Mouse (Mus musculus): ENCODE data around the gene Rab1b. TPM values are rescaled to one million over a fixed set of nuclear protein-coding genes. Genes with fewer than 3 reads are reported as not detected.

Rab1b gene
- polyA plus RNA-seq, 1 experiment = 142 TPM

DNA sequence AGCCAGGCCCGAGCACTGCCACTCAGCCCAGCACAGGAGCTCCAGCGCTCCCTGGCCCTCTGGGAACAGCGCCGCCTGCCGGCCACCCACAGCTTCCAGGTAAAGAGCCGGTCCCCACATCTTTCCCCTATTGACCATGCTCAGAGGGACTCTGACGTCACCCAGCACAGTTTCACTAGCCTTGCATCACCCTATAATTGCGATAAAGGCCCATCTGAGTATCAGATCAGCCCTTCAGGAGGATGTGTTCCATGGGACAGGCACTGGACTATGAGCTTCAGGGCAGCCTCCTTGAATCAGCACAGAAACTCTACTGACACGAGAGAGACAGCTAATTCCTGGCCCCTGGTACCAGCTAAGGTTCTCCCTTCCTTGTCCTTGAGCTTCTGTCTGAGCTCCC lies 53.0 kb downstream of the Rab1b start:
- Histone ChIP-seq H3K4me1 (ENCODE audit: control insufficient read depth, insufficient read depth, low read length) (peaks cover 19% of the 10 kb centered on the region), H3K27ac (ENCODE audit: insufficient read depth, low read depth, low read length) (no peak overlapping the region), H3K4me3 (ENCODE audit: insufficient read depth, low read length) (no peak overlapping the region)
- TF ChIP-seq POLR2A (IDR thresholded peaks at IDR 0.05; ENCODE audit: borderline replicate concordance, low read depth, low read length) (no peak), CTCF (IDR thresholded peaks at IDR 0.05; ENCODE audit: low read depth, low read length) (peak; percentile 53)

DNA sequence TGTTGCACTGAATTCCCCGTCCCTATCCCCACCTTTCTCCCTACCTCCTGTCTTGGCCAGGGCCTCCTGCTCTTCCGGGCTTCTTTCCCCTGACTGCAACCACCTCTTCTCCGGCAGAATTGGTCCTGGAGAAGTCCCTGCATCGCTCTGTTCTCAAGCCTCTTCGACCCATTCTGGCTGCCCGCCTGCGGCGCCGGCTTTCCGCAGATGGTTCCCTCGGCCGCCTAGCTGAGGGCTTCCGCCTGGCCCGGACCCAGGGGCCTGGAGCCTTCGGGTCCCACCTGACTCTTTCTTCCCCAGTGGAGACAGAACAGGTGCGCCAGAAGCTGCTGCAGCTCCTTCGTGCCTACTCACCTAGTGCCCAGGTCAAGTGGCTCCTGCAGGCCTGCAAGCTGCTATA lies 54.0 kb downstream of the Rab1b start:
- no peak overlapping the region for H3K4me3 ChIP-seq (ENCODE audit: insufficient read depth, low read length)
- peaks cover 21% of the 10 kb centered on the region for H3K4me1 ChIP-seq (ENCODE audit: control insufficient read depth, insufficient read depth, low read length)
- no peak overlapping the region for H3K27ac ChIP-seq (ENCODE audit: insufficient read depth, low read depth, low read length)
- TF ChIP-seq POLR2A (IDR thresholded peaks at IDR 0.05; ENCODE audit: borderline replicate concordance, low read depth, low read length) = no peak
- no peak for TF ChIP-seq CTCF (IDR thresholded peaks at IDR 0.05; ENCODE audit: low read depth, low read length)

DNA sequence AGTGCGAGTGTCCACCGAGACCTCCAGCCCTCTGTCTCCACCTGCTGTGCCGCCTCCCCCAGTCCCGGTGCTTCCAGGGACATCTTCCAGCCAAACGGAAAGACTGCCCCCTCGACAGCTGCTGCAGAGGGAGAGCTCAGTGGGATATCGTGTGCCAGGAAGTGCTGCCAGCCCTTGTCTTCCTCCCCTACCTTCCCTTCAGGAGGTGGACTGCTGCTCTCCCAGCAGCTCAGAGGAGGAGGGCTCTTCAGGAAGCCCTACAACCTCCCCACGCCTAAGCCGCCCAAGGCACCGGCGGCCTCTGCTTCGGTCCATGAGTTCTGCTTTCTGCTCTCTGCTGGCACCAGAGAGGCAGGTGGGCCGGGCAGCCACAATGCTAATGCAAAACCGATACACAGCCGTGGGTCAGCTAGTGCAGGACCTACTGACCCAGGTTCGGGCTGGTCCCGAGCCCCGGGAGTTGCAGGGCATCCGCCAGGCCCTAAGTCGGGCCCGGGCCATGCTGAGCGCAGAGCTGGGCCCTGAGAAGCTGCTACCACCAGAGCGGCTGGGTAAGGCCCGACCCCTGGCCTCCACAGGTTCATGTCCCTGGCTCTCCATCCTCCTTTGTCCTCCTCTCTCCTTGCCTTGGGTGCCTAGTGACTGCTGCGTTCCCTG lies 54.6 kb downstream of the Rab1b start:
- Histone ChIP-seq H3K27ac (ENCODE audit: insufficient read depth, low read depth, low read length) (no peak overlapping the region), H3K4me3 (ENCODE audit: insufficient read depth, low read length) (no peak overlapping the region), H3K4me1 (ENCODE audit: control insufficient read depth, insufficient read depth, low read length) (peaks cover 21% of the 10 kb centered on the region)
- TF ChIP-seq POLR2A (IDR thresholded peaks at IDR 0.05; ENCODE audit: borderline replicate concordance, low read depth, low read length) (no peak), CTCF (IDR thresholded peaks at IDR 0.05; ENCODE audit: low read depth, low read length) (no peak)

DNA sequence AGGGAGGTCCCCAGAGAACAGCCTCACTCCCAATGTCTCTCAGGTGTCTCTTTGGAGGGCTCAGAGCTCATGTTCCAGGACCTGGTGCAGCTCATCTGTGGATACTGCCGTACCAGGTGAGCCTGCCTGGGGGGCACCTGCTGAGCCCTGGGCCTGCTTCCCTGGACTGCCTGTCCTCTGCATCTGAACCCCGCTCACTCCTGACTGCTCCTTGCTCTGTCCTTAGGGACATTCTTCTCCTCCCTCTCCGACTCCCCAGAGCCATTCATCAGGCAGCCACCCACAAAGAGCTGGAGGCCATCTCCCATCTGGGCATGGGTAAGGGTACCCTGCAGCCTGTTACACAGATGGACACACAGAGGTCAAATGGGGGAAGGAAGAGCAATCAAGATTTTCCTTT lies 55.4 kb downstream of the Rab1b start:
- Histone ChIP-seq H3K27ac (ENCODE audit: insufficient read depth, low read depth, low read length) (no peak overlapping the region), H3K4me3 (ENCODE audit: insufficient read depth, low read length) (no peak overlapping the region), H3K4me1 (ENCODE audit: control insufficient read depth, insufficient read depth, low read length) (peaks cover 21% of the 10 kb centered on the region)
- no peak for TF ChIP-seq POLR2A (IDR thresholded peaks at IDR 0.05; ENCODE audit: borderline replicate concordance, low read depth, low read length)
- no peak for TF ChIP-seq CTCF (IDR thresholded peaks at IDR 0.05; ENCODE audit: low read depth, low read length)

DNA sequence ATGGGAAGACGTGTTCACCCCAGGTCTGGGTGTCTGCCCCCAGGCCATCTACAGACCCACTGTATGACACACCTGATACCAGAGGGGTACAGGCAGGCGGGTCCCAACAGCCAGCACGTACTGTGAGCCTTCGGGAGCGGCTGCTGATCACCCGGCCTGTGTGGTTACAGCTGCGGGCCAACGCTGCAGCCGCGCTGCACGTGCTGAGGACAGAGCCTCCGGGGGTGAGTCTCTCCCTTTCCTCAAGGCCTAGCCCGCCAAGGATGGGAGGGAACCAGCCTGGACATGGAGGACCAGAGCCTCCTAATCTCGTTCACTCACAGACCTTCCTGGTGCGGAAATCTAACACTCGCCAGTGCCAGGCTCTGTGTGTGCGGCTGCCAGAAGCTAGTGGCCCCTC lies 55.8 kb downstream of the Rab1b start:
- H3K4me3 ChIP-seq (ENCODE audit: insufficient read depth, low read length) = peak overlapping the region; percentile 44
- no peak for TF ChIP-seq CTCF (IDR thresholded peaks at IDR 0.05; ENCODE audit: low read depth, low read length)
- TF ChIP-seq POLR2A (IDR thresholded peaks at IDR 0.05; ENCODE audit: borderline replicate concordance, low read depth, low read length) = no peak
- H3K4me1 ChIP-seq (ENCODE audit: control insufficient read depth, insufficient read depth, low read length) = peaks cover 21% of the 10 kb centered on the region
- H3K27ac ChIP-seq (ENCODE audit: insufficient read depth, low read depth, low read length) = no peak overlapping the region

DNA sequence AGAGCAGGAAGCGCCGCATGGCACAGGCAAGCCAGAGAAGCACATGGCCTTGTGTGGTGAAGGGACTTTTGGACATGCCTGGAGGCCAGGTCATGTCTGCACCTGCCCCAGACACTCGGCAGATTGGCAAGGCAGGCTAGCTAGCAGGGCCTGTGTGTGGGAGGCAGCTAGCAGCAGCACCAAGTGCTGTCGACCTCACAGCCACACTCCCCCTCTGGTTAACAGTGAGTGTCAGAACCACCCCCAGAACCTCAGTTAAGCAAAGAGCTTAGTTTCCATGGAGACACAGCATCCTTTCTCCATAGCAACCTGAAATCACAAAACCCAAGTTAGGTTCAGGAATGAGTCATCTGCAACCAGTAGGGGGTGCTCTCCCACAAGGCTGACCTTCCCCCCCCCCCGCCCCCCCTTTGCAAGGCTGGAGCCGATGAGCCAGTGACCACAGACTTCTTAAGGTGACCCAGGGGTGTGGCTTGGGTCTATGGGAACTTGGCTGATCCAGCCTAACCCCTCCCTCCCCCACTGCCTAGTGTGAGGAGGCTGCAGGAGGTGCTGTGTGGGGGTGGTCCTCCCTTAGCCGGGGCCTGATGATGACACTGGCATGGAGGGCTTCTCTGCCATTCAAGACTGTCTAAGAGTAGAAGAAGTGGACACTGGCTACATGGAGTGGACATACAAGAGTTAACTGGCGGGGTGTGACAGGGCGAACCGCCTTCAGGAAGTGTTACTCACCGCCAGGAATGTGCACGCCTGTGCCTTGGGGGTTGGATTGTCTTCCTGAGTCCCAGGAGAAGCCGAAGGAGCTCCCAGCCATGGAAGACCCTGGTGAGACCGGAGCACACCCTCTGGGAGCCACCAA lies 56.6 kb downstream of the Rab1b start, which contains the start of gene Rin1:
Gene Rin1 (plus strand): TSS at position 435 of the 859 bp plus-strand sequence.
- H3K27ac ChIP-seq (ENCODE audit: insufficient read depth, low read depth, low read length) = peak within 1 kb of the TSS; percentile 62
- H3K4me1 ChIP-seq (ENCODE audit: control insufficient read depth, insufficient read depth, low read length) = peaks cover 21% of the 10 kb centered on the region
- TF ChIP-seq POLR2A (IDR thresholded peaks at IDR 0.05; ENCODE audit: borderline replicate concordance, low read depth, low read length) (no peak), CTCF (IDR thresholded peaks at IDR 0.05; ENCODE audit: low read depth, low read length) (peak; percentile 22; the same call in 1 of the 2 replicates)
- peak within 1 kb of the TSS; percentile 44 for H3K4me3 ChIP-seq (ENCODE audit: insufficient read depth, low read length)

DNA sequence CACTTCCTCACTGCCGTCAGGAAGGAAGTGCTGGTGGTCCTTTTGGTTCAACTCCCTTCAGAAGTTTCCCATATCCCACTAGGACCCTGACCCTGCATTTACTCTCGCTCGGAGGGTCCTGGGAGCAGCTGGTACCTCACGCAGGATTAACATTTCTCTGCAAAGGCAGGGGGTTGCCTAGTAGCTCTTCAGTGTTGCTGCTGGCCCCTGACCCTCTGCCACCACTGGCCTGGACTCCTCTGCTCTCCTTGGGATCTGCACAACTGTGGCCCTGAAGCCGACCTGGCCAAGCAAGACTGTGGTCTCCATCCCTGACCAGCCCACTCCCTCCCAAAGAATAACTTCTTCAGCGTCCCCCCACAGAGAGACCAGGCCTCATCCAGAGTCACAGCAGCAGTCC lies 57.5 kb downstream of the Rab1b start:
- no peak overlapping the region for H3K4me3 ChIP-seq (ENCODE audit: insufficient read depth, low read length)
- H3K4me1 ChIP-seq (ENCODE audit: control insufficient read depth, insufficient read depth, low read length) = peaks cover 21% of the 10 kb centered on the region
- peak overlapping the region; percentile 62 for H3K27ac ChIP-seq (ENCODE audit: insufficient read depth, low read depth, low read length)
- no peak for TF ChIP-seq POLR2A (IDR thresholded peaks at IDR 0.05; ENCODE audit: borderline replicate concordance, low read depth, low read length)
- no peak for TF ChIP-seq CTCF (IDR thresholded peaks at IDR 0.05; ENCODE audit: low read depth, low read length)

Other genes starting within 250 kb of the Rab1b start
- 0.56 TPM in 1 of 2 replicates, not detected in the other for gene Actn3, start 229.2 kb downstream of the Rab1b start, polyA plus RNA-seq (2012; ENCODE audit: insufficient read depth, insufficient read length, missing spikeins)
- 12.0 and 14.2 TPM in 2 replicates for gene Zdhhc24, start 228.4 kb downstream of the Rab1b start, polyA plus RNA-seq (2012; ENCODE audit: insufficient read depth, insufficient read length, missing spikeins)
- 2.0 and 3.0 TPM in 2 replicates for gene Bbs1, start 200.4 kb downstream of the Rab1b start, polyA plus RNA-seq (2012; ENCODE audit: insufficient read depth, insufficient read length, missing spikeins)
- 39.7 and 62.7 TPM in 2 replicates for gene Dpp3, start 178.8 kb downstream of the Rab1b start, polyA plus RNA-seq (2012; ENCODE audit: insufficient read depth, insufficient read length, missing spikeins)
- 4.6 and 5.4 TPM in 2 replicates for gene Peli3, start 163.9 kb downstream of the Rab1b start, polyA plus RNA-seq (2012; ENCODE audit: insufficient read depth, insufficient read length, missing spikeins)
- 45.6 and 53.2 TPM in 2 replicates for gene Mrpl11, start 144.9 kb downstream of the Rab1b start, polyA plus RNA-seq (2012; ENCODE audit: insufficient read depth, insufficient read length, missing spikeins)
- 1.3 and 1.6 TPM in 2 replicates for gene Npas4, start 116.8 kb downstream of the Rab1b start, polyA plus RNA-seq (2012; ENCODE audit: insufficient read depth, insufficient read length, missing spikeins)
- 0.91 and 1.2 TPM in 2 replicates for gene Slc29a2, start 83.2 kb downstream of the Rab1b start, polyA plus RNA-seq (2012; ENCODE audit: insufficient read depth, insufficient read length, missing spikeins)
- 23.3 and 30.4 TPM in 2 replicates for gene B4gat1, start 68.2 kb downstream of the Rab1b start, polyA plus RNA-seq (2012; ENCODE audit: insufficient read depth, insufficient read length, missing spikeins)
- gene AC124502.3, start 68.2 kb downstream of the Rab1b start, polyA plus RNA-seq (2012; ENCODE audit: insufficient read depth, insufficient read length, missing spikeins) = 1.6 and 2.2 TPM in 2 replicates
- gene Brms1, start 65.7 kb downstream of the Rab1b start, polyA plus RNA-seq (2012; ENCODE audit: insufficient read depth, insufficient read length, missing spikeins) = 58.2 and 63.1 TPM in 2 replicates
- gene Rin1, start 56.6 kb downstream of the Rab1b start, polyA plus RNA-seq (2012; ENCODE audit: insufficient read depth, insufficient read length, missing spikeins) = 1.0 and 1.7 TPM in 2 replicates
- 0.31 and 0.35 TPM in 2 replicates for gene Cd248, start 39.0 kb downstream of the Rab1b start, polyA plus RNA-seq (2012; ENCODE audit: insufficient read depth, insufficient read length, missing spikeins)
- not detected in 2 replicates for gene Tmem151a, start 21.5 kb downstream of the Rab1b start, polyA plus RNA-seq (2012; ENCODE audit: insufficient read depth, insufficient read length, missing spikeins)
- gene Yif1a, start 18.5 kb downstream of the Rab1b start, polyA plus RNA-seq (2012; ENCODE audit: insufficient read depth, insufficient read length, missing spikeins) = 33.2 and 34.1 TPM in 2 replicates
- gene Cnih2, start 8.6 kb downstream of the Rab1b start, polyA plus RNA-seq (2012; ENCODE audit: insufficient read depth, insufficient read length, missing spikeins) = not detected in 2 replicates
- 13.8 and 14.8 TPM in 2 replicates for gene Klc2, start 11.5 kb upstream of the Rab1b start, polyA plus RNA-seq (2012; ENCODE audit: insufficient read depth, insufficient read length, missing spikeins)
- gene Pacs1, start 166.0 kb upstream of the Rab1b start, polyA plus RNA-seq (2012; ENCODE audit: insufficient read depth, insufficient read length, missing spikeins) = 25.2 and 32.7 TPM in 2 replicates
- gene Sf3b2, start 188.4 kb upstream of the Rab1b start, polyA plus RNA-seq (2012; ENCODE audit: insufficient read depth, insufficient read length, missing spikeins) = 141 and 143 TPM in 2 replicates
- gene Gal3st3, start 191.3 kb upstream of the Rab1b start, polyA plus RNA-seq (2012; ENCODE audit: insufficient read depth, insufficient read length, missing spikeins) = not detected in 2 replicates
- not detected in 2 replicates for gene Catsper1, start 228.7 kb upstream of the Rab1b start, polyA plus RNA-seq (2012; ENCODE audit: insufficient read depth, insufficient read length, missing spikeins)
- not detected in 2 replicates for gene Cst6, start 242.5 kb upstream of the Rab1b start, polyA plus RNA-seq (2012; ENCODE audit: insufficient read depth, insufficient read length, missing spikeins)